Mouse (Mus musculus) limb, embryonic 12.5 days (tissue): ENCODE data around the gene Gucy1a1. TPM values are rescaled to one million over a fixed set of nuclear protein-coding genes. Genes with fewer than 3 reads are reported as not detected.

ENCODE experiments used
- ATAC-seq: fragments of 200-750 bp; cut with Nextera tagmentation; 2 replicates; pipeline ENCODE4 v1.8.0; 2017; ENCODE audit warnings: low read depth, moderate TSS enrichment; ENCODE audit not compliant: insufficient number of reproducible peaks, insufficient read depth, low FRiP score, low TSS enrichment
- H3K27ac ChIP-seq: fragments of 300-500 bp; sonication (generic); 2 replicates; pipeline ENCODE4 v1.5.1; 2016; ENCODE audit warnings: mild to moderate bottlenecking, moderate library complexity
- H3K27me3 ChIP-seq: fragments of 300-500 bp; sonication (generic); 2 replicates; pipeline ENCODE4 v1.6.1; 2016; ENCODE audit warnings: mild to moderate bottlenecking, moderate library complexity
- H3K36me3 ChIP-seq: fragments of 300-500 bp; sonication (generic); 2 replicates; pipeline ENCODE4 v1.6.1; 2016; ENCODE audit warnings: mild to moderate bottlenecking, moderate library complexity
- H3K4me1 ChIP-seq: fragments of 300-500 bp; sonication (generic); replicated peaks from 2 replicates; pipeline ENCODE4 v1.6.1; 2016
- H3K4me2 ChIP-seq: fragments of 300-500 bp; sonication (generic); 2 replicates; pipeline ENCODE4 v1.6.1; 2016; ENCODE audit warnings: mild to moderate bottlenecking, moderate library complexity
- H3K4me3 ChIP-seq: fragments of 300-500 bp; sonication (generic); replicated peaks from 2 replicates; pipeline ENCODE4 v1.5.1; 2016; ENCODE audit warnings: mild to moderate bottlenecking
- H3K9ac ChIP-seq: fragments of 300-500 bp; sonication (generic); replicated peaks from 2 replicates; pipeline ENCODE4 v1.6.1; 2016; ENCODE audit warnings: mild to moderate bottlenecking, moderate library complexity
- H3K9me3 ChIP-seq: fragments of 300-500 bp; sonication (generic); 2 replicates; pipeline ENCODE4 v1.6.1; 2016; ENCODE audit warnings: mild to moderate bottlenecking, moderate library complexity
- WGBS: fragments of 180-500 bp; shearing (Covaris S2); methylation state at CpG from one replicate; pipeline ENCODE4 v1.1.7; 2016; 5-methylcytosine and 5-hydroxymethylcytosine counted together
- polyA plus RNA-seq: library from polyadenylated mRNA; unstranded; fragments of >200 nt; fragmentation: Nextera tagmentation; extraction: Ambion mirVana; gene quantifications from 2 replicates; pipeline ENCODE4 v1.2.1, GENCODE M21; 2016

The Gucy1a1 gene
- polyA plus RNA-seq, 1 experiment from 2014 or later = 2.9 TPM

- 56% methylated on average over 5 of the region's 5 CpGs for WGBS
- Histone ChIP-seq H3K9ac (no peak overlapping the region), H3K9me3 (no peaks in the 10 kb centered on the region), H3K36me3 (no peaks in the 10 kb centered on the region), H3K27ac (no peak overlapping the region), H3K27me3 (peaks cover 26% of the 10 kb centered on the region), H3K4me1 (peaks cover 11% of the 10 kb centered on the region; the same call in 1 of the 2 replicates), H3K4me3 (no peak overlapping the region), H3K4me2 (no peak overlapping the region)
- ATAC-seq = no peak
These were observed 4.8 kb downstream of the Gucy1a1 start for GRCm38 (mm10) chr3:82140781-82141180.

GRCm38 (mm10) chr3:82138002-82138667 lies 7.5 kb downstream of the Gucy1a1 start:
- H3K9ac ChIP-seq = no peak overlapping the region
- H3K4me3 ChIP-seq = no peak overlapping the region
- no peak for ATAC-seq
- H3K27ac ChIP-seq = no peak overlapping the region
- no peaks in the 10 kb centered on the region for H3K4me1 ChIP-seq
- no peak overlapping the region for H3K4me2 ChIP-seq
- no peaks in the 10 kb centered on the region for H3K9me3 ChIP-seq
- no peaks in the 10 kb centered on the region for H3K36me3 ChIP-seq
- H3K27me3 ChIP-seq = 0 out of 2 replicates have a peak, but pooled peaks cover under 1% of the 10 kb centered on the region
- 48% methylated on average over 13 of the region's 13 CpGs for WGBS

- no peak overlapping the region for H3K4me3 ChIP-seq
- 65% methylated on average over 1 of the region's 1 CpGs for WGBS
These were observed 10.1 kb downstream of the Gucy1a1 start for GRCm38 (mm10) chr3:82135483-82135882.

GRCm38 (mm10) chr3:82129258-82129657 lies 16.3 kb downstream of the Gucy1a1 start:
- WGBS = 78% methylated on average over 1 of the region's 1 CpGs
- Histone ChIP-seq H3K27ac (no peak overlapping the region), H3K4me2 (no peak overlapping the region), H3K36me3 (no peaks in the 10 kb centered on the region), H3K9ac (no peak overlapping the region), H3K4me1 (no peaks in the 10 kb centered on the region), H3K4me3 (no peak overlapping the region), H3K27me3 (no peaks in the 10 kb centered on the region), H3K9me3 (no peaks in the 10 kb centered on the region)
- ATAC-seq = no peak

More at GRCm38 (mm10) chr3:82135483-82135882, 10.1 kb downstream of the Gucy1a1 start:
- ATAC-seq = no peak
- Histone ChIP-seq H3K9me3 (no peaks in the 10 kb centered on the region), H3K4me2 (no peak overlapping the region), H3K27ac (no peak overlapping the region), H3K9ac (no peak overlapping the region), H3K36me3 (no peaks in the 10 kb centered on the region), H3K27me3 (no peaks in the 10 kb centered on the region), H3K4me1 (no peaks in the 10 kb centered on the region)

- no peaks in the 10 kb centered on the region for H3K27me3 ChIP-seq
- no peak overlapping the region for H3K4me3 ChIP-seq
- 80% methylated on average over 1 of the region's 1 CpGs for whole genome bisulfite sequencing
- H3K27ac ChIP-seq = no peak overlapping the region
- no peaks in the 10 kb centered on the region for H3K4me1 ChIP-seq
- H3K9me3 ChIP-seq = no peaks in the 10 kb centered on the region
- no peak overlapping the region for H3K4me2 ChIP-seq
- ATAC-seq = no peak
- H3K9ac ChIP-seq = no peak overlapping the region
- no peaks in the 10 kb centered on the region for H3K36me3 ChIP-seq
These were observed 21.0 kb downstream of the Gucy1a1 start for GRCm38 (mm10) chr3:82124567-82124966.

- no peak overlapping the region for H3K4me2 ChIP-seq
- H3K9me3 ChIP-seq = no peaks in the 10 kb centered on the region
- H3K4me3 ChIP-seq = no peak overlapping the region
- no peaks in the 10 kb centered on the region for H3K36me3 ChIP-seq
- 91% methylated on average over 1 of the region's 1 CpGs for WGBS
- no peaks in the 10 kb centered on the region for H3K4me1 ChIP-seq
- no peak overlapping the region for H3K27ac ChIP-seq
- H3K27me3 ChIP-seq = no peaks in the 10 kb centered on the region
- no peak for ATAC-seq
- no peak overlapping the region for H3K9ac ChIP-seq
These were observed 26.7 kb downstream of the Gucy1a1 start for GRCm38 (mm10) chr3:82118916-82119315.

- no peak overlapping the region for H3K27ac ChIP-seq
- H3K4me1 ChIP-seq = no peaks in the 10 kb centered on the region
- WGBS = 67% methylated on average over 2 of the region's 2 CpGs
- no peak overlapping the region for H3K9ac ChIP-seq
- H3K27me3 ChIP-seq = no peaks in the 10 kb centered on the region
- no peaks in the 10 kb centered on the region for H3K36me3 ChIP-seq
- H3K4me3 ChIP-seq = no peak overlapping the region
- H3K4me2 ChIP-seq = no peak overlapping the region
- no peaks in the 10 kb centered on the region for H3K9me3 ChIP-seq
- no peak for ATAC-seq
These were observed 33.1 kb downstream of the Gucy1a1 start for GRCm38 (mm10) chr3:82112439-82112838.

GRCm38 (mm10) chr3:82111986-82112385 lies 33.6 kb downstream of the Gucy1a1 start:
- Histone ChIP-seq H3K9ac (no peak overlapping the region), H3K27ac (no peak overlapping the region), H3K36me3 (no peaks in the 10 kb centered on the region), H3K4me2 (no peak overlapping the region), H3K27me3 (no peaks in the 10 kb centered on the region), H3K4me3 (no peak overlapping the region), H3K9me3 (no peaks in the 10 kb centered on the region), H3K4me1 (no peaks in the 10 kb centered on the region)
- no peak for ATAC-seq
- WGBS = 76% methylated on average over 3 of the region's 3 CpGs

GRCm38 (mm10) chr3:82108951-82109350 lies 36.6 kb downstream of the Gucy1a1 start:
- ATAC-seq = no peak
- Histone ChIP-seq H3K27me3 (no peaks in the 10 kb centered on the region), H3K9ac (no peak overlapping the region), H3K27ac (no peak overlapping the region), H3K4me2 (no peak overlapping the region), H3K4me1 (no peaks in the 10 kb centered on the region), H3K9me3 (no peaks in the 10 kb centered on the region), H3K4me3 (no peak overlapping the region), H3K36me3 (no peaks in the 10 kb centered on the region)
- 91% methylated on average over 15 of the region's 15 CpGs for WGBS

- no peak overlapping the region for H3K9ac ChIP-seq
- no peaks in the 10 kb centered on the region for H3K4me1 ChIP-seq
- H3K27ac ChIP-seq = no peak overlapping the region
- no peaks in the 10 kb centered on the region for H3K36me3 ChIP-seq
- H3K4me2 ChIP-seq = no peak overlapping the region
- no peak for ATAC-seq
- H3K9me3 ChIP-seq = no peaks in the 10 kb centered on the region
- no peak overlapping the region for H3K4me3 ChIP-seq
- WGBS = 78% methylated on average over 6 of the region's 6 CpGs
- H3K27me3 ChIP-seq = no peaks in the 10 kb centered on the region
These were observed 41.4 kb downstream of the Gucy1a1 start for GRCm38 (mm10) chr3:82104229-82104628.

GRCm38 (mm10) chr3:82099127-82099526 lies 46.5 kb downstream of the Gucy1a1 start:
- Histone ChIP-seq H3K4me2 (no peak overlapping the region), H3K9ac (no peak overlapping the region), H3K27me3 (no peaks in the 10 kb centered on the region), H3K4me3 (no peak overlapping the region), H3K4me1 (no peaks in the 10 kb centered on the region), H3K9me3 (no peaks in the 10 kb centered on the region), H3K36me3 (no peaks in the 10 kb centered on the region), H3K27ac (no peak overlapping the region)
- WGBS = 72% methylated on average over 6 of the region's 6 CpGs
- no peak for ATAC-seq

GRCm38 (mm10) chr3:82096801-82097200 lies 48.8 kb downstream of the Gucy1a1 start:
- no peaks in the 10 kb centered on the region for H3K36me3 ChIP-seq
- H3K9ac ChIP-seq = no peak overlapping the region
- no peaks in the 10 kb centered on the region for H3K4me1 ChIP-seq
- 40% methylated on average over 2 of the region's 2 CpGs for whole genome bisulfite sequencing
- no peak overlapping the region for H3K4me2 ChIP-seq
- H3K27ac ChIP-seq = no peak overlapping the region
- 0 out of 2 replicates have a peak, but pooled peaks have one; percentile 42 for ATAC-seq
- H3K4me3 ChIP-seq = no peak overlapping the region
- H3K27me3 ChIP-seq = no peaks in the 10 kb centered on the region
- no peaks in the 10 kb centered on the region for H3K9me3 ChIP-seq
